Mouse (Mus musculus) erythroid progenitor cell, adult 5-6 weeks (primary cell): ENCODE data around the gene Herpud2. TPM values are rescaled to one million over a fixed set of nuclear protein-coding genes. Genes with fewer than 3 reads are reported as not detected.
A peak's percentile ranks its signal among the peaks of the same experiment; 100 is the strongest.

ENCODE experiments used
- ATAC-seq: replicated peaks from 2 replicates; pipeline ENCODE4 v1.8.0; 2016; ENCODE audit warnings: moderate number of reproducible peaks, mild to moderate bottlenecking, moderate TSS enrichment, inconsistent platforms; ENCODE audit not compliant: poor library complexity, low FRiP score, severe bottlenecking
- total RNA-seq, 2 experiments: library from RNA; stranded (forward) in 1 of 2; stranded (reverse) in 1 of 2; fragments of 150-400 nt in 1 of 2; fragments of 186-747, 209-891 nt in 1 of 2; gene quantifications; 2 replicates each; pipeline versions ENCODE4 v1.2.3 to v1.2.4; 2015 to 2017; ENCODE audit warnings: low replicate concordance in 2 of 2

Herpud2 gene
- total RNA-seq (2015; ENCODE audit: low replicate concordance): 27.0 and 38.6 TPM in 2 replicates
- 22.3 and 26.6 TPM in 2 replicates for total RNA-seq (2017; ENCODE audit: low replicate concordance)

DNA sequence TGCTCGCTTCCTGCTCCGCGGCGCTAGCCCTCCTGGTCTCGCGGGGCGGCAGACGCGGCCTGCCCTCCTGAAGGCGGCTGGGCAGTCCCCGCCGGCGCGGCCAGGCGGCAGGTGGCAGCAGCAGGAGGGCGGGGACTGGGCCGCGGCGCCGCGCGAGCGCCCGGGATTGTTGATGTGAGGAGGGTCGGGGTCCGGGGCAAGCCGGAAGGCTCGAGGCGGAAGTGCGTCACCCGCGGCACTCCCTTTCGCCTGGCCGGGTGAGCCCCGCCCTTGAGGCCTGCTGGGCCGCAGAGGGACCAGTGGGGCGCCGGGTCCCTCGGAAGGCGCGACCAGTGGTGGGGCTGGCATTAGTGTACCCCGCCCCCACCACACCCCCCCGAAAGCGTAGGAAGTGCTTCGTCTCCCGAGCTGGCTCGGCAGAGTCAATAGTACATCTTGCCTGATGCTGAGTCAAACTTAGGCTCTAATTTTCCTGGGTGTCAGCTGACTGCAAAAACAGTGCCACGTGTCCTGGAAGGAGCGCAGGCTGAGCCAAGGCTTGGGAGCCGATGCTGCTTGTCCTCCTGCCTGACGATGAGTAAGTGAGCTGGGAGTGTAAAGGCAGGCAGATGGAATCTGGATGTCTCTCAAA lies at the start of gene Herpud2:
TSS of gene Herpud2 (minus strand) at position 210 of the 631 bp plus-strand sequence.
- peak; percentile 87 for ATAC-seq

GRCm38 (mm10) chr9:25200987-25201386 lies 49.4 kb upstream of the Herpud2 start:
- ATAC-seq: no peak

GRCm38 (mm10) chr9:25200148-25200547 lies 48.5 kb upstream of the Herpud2 start:
- no peak for ATAC-seq

GRCm38 (mm10) chr9:25196746-25197145 lies 45.1 kb upstream of the Herpud2 start:
- ATAC-seq: no peak

DNA sequence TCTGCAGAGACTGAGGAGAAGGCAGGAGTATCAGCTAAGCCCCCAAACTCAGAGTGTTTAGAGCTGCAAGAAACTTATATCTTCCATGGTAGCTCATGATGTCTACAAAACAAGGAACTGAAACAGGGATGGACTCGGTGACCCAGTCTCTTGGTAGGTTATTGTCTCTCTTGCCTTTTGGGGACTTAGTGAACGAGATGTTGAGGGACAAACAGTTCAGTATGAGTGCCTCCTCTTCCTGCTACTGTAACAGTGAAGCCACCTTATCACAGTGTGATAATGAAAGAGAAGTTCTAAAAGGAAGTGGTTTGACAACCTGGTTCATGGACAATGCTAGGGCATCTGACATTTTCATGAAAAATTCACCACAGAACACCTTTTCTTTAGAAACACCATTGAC lies 40.0 kb upstream of the Herpud2 start:
- no peak for ATAC-seq

- no peak for ATAC-seq
Measured at GRCm38 (mm10) chr9:25186501-25186900, 34.9 kb upstream of the Herpud2 start.

DNA sequence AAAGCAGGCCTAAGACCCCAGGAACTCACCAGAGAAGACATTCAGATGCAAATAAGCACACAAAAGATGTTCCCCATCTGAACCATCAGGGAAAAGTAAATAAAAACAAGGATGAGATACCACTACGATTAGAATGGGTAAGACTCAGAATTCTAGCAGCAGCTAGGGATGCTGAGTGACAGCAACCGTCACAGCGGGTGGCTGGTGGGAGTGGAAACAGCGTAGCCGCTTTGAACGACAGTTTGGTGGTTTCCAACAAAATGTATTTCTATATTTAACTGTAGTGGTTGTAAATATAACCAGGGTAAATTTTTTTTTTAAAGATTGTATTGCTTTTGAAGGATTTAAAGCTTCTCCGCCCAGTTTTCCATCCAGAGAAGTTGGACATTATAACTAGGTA lies 34.2 kb upstream of the Herpud2 start:
- ATAC-seq: no peak

- no peak for ATAC-seq
Measured at GRCm38 (mm10) chr9:25184606-25185005, 33.0 kb upstream of the Herpud2 start.

DNA sequence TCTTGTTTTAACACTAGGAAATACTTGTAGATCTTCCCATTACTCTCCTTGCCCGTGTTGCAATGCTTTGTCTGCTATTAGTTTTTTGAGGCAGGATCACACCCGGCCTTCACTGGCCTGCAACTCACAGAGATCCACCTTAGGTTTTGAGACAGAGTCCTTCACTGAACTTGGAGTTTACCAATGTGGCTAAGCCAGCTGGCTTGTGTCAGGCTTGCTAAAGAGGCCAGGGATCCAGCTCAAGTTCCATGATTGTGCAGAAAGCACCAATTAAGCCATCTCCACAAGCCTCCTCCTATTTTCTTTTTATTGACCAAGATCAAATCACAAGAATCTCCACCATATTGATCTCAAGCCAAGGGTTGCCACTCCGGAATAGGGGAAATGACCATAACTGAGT lies 26.4 kb upstream of the Herpud2 start:
- no peak for ATAC-seq

DNA sequence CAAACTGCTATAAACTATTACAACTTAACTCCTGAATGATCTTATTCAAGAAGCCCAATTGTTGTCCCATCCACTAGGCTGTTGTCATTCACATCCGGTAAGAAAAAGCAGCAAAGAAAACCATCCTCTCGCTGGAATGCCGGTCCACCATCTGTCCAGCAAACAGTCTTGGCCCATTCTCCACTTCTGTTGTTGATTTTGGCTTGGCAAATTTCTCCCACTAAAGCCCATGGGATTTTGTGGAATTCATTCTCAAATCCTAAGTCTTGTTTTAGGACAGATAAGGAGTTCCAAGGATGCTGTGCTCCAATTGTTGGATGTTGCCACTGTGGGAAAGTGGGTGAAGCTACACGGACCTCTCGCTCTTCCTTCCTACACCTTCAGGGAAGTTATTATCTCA lies 25.6 kb upstream of the Herpud2 start:
- no peak for ATAC-seq

DNA sequence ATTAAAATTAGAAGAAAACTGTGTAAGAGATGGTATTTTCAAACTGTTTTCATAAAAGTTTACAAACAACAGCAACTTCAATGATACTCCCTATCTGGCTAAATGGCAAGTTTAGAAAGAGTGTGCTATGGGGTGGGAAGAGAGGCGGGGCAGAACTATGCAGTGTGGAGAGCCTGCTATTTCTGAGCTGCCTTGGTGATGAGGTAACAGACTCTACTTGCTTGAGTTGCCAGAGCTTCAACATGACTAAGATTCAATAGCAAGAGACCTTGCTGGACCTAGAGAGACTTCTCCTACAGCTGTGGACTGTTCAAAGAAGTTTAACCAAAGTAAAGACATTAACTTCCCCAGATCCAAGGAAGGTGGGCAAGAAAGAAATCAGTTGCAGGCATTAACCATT lies 24.9 kb upstream of the Herpud2 start:
- no peak for ATAC-seq

DNA sequence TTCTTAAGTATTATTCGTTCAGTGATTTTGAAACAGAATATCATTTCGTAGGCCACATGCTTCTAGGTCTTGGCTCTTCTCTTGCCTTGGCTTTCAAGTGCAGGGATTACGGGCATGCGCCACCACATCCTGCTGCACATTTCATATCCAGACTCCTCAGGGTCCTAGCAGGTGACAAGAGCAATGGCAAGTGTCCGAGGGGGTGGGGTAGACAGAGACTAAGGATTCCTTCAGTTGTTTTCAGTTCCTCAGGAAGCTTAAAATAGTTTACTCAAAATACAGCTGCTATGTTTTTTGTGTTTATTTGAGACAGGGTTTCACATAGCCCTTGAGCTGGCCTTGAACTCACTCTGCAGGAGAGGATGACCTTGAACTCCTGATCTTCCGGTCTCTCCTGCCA lies 24.4 kb upstream of the Herpud2 start:
- ATAC-seq: no peak

- ATAC-seq: no peak
Measured at GRCm38 (mm10) chr9:25175039-25175442, 23.4 kb upstream of the Herpud2 start.

- no peak for ATAC-seq
Measured at GRCm38 (mm10) chr9:25174614-25175013, 23.0 kb upstream of the Herpud2 start.

DNA sequence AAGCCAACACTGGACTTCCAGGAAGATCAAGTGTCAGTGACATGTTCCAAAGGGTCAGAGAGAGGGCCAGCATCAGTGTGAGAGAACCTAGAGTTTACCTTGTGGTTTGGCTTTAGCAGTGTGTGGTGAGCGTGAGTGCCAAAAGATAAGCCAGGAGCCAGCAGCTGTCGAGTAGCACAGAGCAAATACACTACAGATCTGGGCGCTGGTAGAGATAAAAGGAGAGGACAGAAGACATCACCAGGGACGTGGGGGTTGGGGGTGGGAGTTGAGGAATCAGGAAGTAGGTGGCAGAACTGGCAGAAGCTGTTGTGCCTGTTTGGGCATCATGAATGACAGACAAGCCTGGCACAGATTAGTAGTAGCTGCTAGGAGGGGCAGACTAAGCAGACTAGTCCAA lies 21.6 kb upstream of the Herpud2 start:
- no peak for ATAC-seq

DNA sequence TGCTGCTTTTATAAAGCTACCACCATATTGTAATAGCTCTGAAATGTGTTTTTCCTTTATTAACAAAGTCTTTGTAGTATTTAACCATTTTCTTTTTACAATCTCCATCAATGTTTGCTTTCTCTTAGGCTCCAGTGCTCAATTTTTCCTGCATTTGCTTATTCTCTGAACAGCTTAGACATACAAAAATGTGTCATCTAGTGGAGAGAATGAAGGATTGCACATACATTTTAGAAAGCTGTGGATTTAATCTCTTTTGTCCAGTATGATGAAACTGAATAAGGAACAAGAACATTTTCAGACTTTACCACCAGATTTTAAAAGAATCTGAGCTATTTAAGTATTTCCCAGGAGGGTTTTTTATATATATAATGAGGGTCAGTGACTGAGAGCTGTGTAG lies 18.0 kb upstream of the Herpud2 start:
- no peak for ATAC-seq

DNA sequence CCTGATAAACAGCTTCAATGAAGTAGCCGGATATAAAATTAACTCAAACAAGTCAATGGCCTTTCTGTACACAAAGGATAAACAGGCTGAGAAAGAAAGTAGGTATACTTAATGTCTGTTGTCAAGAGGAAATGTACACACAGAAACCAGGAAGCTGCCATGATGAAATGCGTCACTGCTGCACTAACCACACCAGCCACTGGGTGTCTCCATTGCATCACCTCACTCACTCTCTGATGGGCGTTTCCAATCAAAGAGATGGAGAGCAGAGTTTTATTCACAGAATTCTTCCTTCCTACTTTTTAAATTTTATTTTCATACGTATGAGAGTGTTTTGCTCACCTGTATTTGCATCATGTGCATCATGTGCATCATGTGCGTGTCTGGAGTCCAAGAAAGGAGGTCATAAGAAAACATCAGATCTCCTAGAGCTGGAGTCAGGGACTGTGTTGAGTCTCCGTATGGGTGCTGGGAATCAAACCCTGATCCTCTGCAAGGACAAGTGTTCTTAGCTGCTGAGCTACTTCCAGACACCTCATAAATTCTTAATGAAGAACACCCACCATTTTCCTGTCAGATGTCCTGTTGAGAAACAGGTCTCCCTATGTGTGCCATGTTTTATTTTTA lies 16.0 kb upstream of the Herpud2 start:
- ATAC-seq: peak; percentile 86

- ATAC-seq: no peak
Measured at GRCm38 (mm10) chr9:25158218-25158617, 6.6 kb upstream of the Herpud2 start.

- no peak for ATAC-seq
Measured at GRCm38 (mm10) chr9:25156377-25156776, 4.8 kb upstream of the Herpud2 start.

DNA sequence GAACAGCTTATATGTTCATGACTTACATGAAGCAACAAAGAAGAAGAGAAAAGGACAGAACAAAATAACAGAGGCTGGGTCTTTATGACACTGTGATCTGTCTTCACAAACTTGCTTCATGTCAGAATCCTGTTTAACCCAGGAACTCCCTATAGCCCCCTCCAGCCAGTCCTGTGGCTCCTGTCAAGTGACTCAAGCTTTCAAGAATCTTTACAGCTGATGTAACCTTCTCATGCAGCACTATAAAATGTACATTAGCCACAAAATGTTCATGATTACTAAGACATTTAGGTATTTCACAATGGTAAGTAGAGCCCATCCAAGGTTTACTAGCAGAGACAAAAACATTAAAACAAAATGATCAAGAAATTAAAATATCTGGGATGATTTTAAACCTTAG lies 1.4 kb upstream of the Herpud2 start:
- ATAC-seq: no peak

- ATAC-seq: no peak
Measured at GRCm38 (mm10) chr9:25152457-25152856, 837 bp upstream of the Herpud2 start.
